Mouse (Mus musculus) retina, embryonic 14.5 days (tissue): ENCODE data around the gene Sema7a.

Source experiments
- DNase-seq: peaks from one replicate; pipeline ENCODE4 v3.0.0-alpha.2; 2015; ENCODE audit warnings: low spot score

The Sema7a gene

DNA sequence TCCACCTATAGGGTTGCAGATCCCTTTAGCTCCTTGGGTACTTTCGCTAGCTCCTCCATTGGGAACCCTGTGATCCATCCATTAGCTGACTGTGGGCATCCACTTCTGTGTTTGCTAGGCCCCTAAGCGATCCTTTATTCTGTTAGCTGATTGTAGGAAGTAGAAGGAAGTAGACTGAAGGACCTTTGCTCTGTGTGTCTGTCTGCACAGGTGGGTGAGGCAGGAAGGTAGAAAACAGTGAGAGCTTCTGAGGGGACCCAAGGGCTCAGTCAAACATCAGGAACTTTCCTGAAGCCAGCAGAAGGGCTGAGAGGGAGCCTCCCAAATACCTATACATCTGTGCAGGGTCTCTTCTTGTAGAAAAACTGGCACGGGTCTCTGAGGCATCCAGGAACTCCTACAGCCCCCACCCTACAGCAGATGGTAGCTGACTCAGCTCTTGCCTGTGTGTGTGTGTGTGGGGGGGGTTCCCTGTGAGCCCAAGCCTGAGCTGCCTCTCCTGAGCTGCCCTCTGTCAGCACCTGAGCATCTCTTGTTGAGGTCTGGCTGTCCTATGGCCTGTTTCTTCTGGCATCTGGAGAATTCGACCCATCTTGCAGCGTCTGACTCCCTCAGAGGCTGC, 35.4 kb downstream of the Sema7a start:
- no peak for DNase-seq

DNA sequence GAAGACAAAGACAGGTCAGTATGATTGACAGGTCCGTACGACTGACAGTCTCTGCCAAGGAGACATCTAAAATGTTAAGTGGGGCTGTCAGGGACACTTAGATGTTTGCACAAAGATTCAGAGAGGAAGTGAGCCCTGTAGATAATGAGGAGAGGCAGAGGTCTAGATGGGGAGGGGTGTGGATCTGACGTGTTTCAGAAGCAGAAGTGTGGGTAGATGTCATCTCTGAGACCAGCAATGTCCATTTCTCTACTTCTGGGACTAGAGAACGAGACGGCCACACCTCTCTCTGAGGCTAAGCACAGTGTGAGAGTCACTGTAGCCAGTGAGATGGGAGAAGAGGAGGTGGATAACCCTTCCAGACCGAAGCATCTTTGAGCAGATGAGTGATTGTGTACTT, 38.1 kb downstream of the Sema7a start:
- DNase-seq: no peak

DNA sequence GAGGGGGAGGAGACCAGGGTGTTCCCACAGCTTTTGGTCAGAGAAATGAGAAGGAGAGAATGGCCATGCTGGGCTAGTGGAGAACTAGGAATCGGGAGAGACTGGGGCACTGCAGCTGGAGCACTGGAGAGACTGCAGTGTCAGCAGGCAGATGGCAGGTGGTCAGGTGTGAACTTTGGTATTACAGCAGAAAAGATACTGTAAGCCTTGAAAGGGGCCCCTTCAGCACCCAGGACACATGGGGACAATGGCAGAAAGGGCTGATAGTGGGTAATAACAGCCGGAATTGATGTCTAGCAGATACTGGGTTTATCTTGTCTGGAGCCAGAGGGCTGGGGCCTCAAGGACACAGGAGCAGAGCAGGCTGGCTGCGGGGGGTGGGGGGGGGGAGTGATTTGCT, 38.9 kb downstream of the Sema7a start:
- DNase-seq: no peak

DNA sequence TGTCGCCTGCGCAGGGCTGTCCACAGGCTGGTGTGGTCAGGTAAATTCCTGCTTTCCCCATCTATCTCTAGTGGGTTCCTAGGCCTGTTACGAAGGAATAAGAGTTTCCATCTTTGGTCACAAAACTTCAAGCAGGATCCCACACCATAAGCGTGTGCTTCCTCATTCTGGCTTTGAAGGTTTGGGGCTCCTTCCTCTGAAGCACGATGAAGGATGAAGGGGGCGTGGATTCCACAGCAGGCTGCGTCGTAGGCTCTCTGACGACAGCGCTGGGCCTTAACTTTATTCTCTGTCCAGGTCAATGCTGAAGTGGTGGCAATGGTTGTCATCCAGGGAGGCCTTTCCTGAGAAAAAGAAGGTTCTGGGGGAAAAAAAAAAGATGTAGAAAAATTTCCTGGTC, 40.7 kb downstream of the Sema7a start:
- no peak for DNase-seq

DNA sequence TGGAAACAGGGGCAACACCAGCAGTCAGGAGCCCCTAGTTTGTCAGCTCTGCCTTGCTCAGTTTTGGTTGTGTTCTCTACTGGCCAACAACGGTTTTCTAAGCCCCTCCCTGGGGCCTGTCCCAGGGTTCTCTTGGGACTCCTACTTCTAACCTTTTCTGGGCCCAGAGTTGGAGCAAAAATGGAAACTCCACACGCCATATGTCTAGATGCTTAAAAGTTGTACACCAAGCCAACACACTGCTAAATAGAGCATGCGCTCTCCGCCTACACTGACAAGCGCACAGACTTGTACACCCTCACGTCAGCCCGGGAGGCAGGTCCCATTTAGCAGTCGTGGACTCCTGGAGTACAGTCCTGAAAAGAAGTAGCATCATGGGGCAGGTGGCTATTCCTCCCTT, 45.4 kb downstream of the Sema7a start:
- no peak for DNase-seq

DNA sequence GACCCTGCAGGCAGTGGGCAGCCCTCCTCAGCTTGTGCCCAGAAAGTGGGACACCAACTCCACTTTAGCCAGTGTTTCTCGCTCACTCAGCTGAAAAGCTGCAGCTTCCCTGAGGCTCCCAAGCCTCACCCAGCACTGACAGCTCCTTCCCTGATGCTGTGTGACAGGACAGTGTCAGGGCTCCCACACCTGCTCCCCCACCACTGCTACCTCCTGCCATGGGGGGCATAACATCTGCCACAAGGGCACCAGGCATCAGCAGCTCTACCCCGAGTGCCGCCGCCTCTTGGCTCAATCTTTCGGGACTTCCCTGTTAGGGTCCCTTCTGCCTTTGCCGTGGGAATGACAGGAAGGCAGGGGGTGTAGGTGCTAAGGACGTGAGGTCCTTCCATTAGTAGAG, 46.4 kb downstream of the Sema7a start:
- no peak for DNase-seq

DNA sequence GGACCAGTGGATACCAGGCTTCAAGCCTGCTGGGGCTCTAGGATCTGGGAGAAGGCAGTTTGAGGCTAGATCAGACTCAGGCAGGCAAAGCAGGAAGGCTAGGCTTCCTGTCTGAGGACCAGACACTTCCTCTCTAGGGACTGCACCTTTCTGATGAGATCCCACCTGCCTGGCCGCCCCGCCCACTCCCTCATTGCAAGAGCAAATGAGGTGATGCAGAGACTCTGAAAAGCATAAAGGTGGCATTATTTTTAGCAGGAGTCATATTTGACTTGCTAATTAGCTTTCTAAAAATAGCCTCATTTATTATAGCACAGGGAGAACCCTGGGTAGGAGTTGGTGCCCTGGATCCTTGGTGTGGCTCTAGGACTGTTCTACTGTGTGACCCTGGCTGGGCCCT, 48.2 kb downstream of the Sema7a start:
- DNase-seq: no peak

DNA sequence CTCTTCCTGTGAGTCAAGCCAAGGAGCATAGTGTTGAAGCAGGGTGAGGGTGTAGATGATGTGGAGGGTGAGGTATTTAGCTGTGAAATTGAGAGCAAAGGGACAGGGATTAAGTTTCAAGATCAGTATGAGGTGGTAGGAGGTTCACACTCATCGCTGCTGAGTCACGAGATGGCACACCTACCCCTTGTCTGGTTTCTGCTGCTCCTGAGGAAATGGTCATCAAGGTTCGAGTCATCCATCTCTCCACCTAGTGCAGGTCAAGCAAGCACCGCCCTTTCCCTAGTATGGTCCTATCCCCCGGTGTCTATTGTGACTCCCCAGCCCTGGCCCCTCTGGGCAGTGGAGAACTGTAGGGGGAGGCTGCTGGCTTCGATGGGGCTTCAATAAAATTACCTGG, 49.4 kb downstream of the Sema7a start:
- DNase-seq: no peak

DNA sequence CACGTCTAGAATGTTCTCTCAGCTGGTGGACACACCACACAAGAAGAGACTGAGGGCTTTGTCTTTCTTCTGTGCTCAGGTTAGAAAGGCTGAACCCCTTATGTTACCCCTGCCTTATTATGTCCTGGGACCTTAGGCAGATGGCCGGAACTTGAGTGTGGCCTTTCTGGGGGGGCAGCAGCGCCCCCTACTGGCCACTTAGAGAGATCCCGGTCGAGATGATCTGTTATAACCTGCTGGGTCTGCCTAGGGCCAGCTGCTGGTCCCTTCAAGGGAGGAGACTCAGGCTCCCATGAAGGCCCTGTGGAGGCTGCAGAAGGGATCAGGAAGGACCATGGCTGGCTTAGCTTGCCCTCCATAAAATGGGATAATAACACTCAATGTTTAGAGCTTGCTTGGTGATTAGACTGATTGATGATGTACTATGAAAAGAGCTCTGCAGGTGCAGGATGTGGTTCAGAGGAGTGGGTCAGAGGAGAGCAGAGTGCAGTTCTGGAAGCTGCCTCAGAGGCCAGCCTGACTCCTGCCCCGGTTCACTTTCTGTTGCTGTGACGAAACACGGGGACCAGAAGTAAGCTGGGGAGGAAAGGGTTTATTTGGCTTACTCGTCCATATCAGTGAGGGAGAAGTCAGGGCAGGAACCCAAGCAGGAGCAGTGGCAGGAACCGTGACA, 50.7 kb downstream of the Sema7a start:
- DNase-seq: peak; percentile 83

DNA sequence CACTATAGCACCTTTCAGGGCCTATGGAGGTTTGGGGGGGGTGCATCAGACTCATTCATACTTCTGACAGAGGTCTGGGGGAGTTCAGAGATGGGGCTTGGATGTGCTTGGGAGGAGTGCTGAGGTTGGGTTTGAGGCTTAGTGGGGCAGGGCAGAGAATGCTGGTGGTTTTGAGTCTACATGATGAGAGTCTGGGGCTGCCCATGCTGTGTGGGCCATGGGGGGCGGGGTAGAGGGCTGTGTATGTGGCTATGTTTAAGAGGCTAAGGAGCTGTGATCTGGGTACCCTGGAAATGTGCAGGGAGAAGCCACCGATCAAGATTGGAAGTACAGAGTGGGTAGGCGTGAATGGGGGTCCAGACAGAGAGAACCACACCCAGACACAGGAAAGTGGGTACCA, 52.1 kb downstream of the Sema7a start:
- no peak for DNase-seq

DNA sequence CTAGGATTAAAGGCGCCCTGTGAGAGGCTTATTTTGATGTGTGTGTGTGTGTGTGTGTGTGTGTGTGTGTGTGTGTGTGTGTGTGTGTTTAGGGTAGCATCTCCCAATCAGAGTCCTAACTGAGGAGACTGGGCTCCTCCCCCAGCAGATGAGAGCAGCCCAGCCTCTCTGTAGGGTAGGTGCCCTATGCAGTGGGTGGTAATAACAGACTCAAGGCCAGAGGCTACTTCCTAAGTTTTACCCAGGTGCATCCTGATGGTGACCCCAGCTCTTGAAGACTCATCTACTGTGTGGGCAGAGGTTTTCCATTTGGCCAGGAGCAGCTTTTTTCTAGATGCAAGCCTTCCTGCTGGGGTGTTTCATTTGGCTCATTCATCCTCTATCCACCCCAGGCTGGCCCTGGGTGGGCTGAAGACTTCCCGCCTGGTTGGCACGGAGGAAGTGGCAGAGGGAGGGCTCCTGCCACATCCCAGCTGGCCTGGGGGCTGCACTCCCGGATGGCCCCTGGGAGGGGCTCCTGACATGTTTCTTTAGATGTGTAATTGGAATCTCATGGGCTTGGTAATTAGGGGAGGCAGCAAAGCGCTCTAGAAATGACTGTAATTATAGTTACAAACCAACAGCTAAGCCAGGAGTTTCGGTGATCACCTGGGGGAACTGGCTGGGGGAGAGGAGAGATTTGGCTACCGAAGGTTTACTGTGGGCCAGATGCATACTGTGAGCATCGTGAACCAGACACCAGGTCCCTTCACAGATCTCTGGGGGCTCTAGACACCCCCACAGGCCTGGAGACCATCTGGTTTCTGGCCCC, 53.1 kb downstream of the Sema7a start:
- DNase-seq: no peak

DNA sequence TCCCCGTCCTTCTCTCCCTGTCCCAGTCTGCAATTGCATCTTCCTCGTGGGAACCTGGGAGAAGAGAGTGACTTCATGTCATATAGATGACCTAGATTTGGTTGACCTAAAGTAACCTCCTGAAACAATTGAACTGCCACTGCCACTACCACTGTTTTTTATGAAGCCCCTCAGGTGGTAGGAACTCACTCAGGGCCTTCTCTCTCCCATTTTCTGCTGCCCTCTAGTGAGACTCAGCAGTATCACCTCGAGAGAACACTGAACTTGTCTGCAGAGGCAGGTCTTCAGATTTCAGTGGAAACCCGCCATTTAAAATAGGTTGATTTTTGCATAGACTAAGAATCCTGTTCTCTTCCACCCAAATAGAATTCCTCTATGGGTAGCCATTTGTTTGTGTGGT, 55.4 kb downstream of the Sema7a start:
- DNase-seq: peak; percentile 72

DNA sequence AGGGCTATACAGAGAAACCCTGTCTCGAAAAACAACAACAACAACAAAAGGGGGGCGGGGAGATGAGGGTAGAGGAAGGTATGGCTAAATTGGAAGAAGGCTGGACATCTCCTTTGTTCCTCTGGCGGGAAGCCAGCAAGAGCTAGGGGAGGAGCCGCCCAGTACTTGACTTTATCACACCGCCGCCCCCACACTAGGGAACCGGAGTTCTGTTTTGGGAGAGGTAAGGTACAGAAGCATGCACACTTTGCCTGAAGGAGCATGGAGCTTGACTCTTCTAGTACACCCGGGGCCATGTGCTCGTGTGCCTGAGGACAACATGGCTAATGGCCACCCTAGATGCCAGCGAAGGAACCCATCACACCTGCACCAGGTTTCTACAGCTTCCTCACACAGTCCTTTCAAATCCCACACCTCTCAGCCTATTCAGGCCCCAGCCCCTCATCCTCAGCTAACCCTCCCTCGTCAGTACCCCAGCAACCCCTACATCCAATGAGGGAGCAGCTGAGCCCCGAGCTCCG, 57.7 kb downstream of the Sema7a start:
- no peak for DNase-seq

DNA sequence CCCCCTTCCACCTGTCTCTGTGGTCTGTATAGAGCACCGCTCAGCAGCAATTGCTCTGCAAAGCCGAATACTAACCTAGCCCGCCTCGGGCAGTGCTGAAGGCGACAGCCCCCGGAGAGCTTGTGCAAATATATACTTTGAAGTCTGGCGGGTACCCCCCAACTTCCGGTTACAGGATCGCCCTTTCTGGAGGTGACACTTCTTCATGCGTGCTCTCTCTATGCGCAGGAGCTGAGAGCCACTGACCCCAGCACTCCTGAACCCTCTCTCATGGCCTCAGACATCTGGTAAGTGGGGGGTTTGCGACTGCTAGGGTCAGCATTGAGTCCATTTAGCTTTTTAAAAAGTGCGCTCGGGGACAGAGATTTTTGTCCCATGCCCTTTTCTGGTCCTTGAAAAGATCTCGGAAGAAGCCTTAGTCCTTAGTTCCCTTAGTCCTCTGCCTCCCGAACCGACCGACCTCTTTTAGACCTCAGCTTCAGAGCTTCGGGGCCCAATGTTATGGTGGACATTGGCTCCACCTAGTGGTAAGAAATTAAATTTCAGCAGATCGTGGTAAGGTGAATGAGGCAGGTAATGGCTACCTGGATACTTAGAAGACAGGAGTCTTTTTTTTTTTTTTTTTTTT, 58.2 kb downstream of the Sema7a start:
- DNase-seq: peak; percentile 90

DNA sequence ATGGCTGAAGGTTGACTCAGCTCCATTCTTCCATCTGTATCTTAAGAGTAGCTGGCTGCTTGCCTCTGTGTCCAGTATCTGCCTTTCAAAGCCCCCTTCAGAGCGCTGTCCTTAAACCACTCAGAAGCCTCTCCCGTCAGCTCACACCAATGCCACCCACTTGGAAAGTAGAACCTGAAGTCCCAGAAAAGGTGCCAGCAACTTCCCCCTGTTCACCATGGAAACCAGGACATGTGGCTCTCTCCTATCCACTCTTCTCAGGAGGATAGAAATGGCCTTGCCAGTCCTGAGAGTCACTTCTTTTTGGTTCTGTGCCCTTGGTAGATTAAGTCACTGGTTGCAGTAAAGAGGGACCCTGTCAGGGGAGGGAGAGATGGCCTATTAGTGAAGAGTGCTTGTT, 58.8 kb downstream of the Sema7a start:
- DNase-seq: no peak

DNA sequence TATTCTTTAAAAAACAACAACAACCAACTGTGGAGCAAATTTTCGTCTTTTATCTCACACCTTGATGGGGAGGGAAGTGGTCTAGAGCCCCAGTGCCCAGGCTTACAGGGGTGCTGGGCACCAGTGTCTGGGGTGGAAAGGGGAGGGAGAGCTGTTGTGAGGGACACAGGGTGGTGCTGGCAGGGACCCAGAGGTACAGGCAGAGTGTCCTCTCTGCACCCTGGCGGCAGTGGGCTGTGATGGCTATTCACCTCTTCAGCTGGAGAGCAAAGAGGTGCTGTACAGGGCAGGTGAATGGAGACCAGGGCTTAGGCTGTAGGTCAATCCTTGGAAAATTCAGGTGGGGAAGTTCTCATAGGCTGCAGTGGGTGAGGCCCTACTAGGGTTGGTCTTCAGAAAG, 59.8 kb downstream of the Sema7a start:
- no peak for DNase-seq

DNA sequence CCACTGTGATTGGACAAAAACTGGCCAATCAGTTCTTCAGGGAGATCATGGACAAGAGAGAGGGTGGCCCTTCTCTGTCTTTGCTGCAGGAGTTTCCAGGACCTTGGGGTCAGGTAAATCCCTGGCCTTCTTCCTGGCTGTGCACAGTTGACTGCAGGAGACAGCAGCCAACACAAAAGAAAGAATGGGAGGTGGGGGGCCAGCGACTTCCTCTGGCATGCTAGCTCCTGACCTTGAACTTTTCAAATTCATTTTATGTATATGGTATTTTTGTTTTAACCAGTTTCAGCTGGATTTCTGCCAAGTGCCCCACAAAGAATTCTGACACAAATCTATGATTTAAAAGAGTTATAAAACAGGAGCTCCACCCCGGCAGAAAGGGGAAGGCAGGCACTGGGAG, 63.4 kb downstream of the Sema7a start:
- no peak for DNase-seq

DNA sequence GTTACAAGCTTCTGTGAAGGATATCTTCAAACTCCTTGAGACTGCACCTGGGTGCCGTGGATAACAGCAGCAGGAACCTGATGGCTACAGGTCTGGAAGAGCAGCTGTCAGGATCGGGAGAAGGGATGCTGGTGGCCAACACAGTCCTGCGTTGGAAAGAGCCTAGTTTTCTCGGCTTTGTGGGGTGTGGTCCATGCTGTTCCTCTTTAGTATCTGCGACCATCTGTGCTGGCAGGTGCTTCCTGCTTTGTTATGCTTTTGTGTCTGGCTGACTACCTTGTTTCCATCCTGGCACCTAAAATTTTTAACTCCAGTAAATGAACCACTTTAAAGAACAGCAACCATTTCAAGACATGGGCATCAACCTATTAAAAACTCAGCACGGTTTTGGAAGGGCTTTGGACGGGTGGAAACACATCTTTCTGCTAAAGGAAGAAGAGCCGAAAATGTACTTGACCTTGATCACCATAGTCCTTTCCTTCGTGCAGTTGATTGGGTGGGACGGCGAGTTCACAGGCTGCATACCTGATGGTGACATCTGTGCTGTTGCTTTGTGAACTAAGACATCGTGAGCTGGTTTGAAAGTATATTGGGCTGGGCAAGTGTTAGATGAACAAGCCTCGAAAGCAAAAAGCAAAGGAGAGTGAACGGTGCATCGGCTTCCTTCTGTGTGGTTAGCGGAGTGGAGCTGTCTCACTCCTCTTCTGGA, 66.0 kb downstream of the Sema7a start, which contains the start of gene Cyp11a1:
Cyp11a1 (plus strand) TSS at position 659 of the 709 bp plus-strand sequence.
- DNase-seq: no peak

DNA sequence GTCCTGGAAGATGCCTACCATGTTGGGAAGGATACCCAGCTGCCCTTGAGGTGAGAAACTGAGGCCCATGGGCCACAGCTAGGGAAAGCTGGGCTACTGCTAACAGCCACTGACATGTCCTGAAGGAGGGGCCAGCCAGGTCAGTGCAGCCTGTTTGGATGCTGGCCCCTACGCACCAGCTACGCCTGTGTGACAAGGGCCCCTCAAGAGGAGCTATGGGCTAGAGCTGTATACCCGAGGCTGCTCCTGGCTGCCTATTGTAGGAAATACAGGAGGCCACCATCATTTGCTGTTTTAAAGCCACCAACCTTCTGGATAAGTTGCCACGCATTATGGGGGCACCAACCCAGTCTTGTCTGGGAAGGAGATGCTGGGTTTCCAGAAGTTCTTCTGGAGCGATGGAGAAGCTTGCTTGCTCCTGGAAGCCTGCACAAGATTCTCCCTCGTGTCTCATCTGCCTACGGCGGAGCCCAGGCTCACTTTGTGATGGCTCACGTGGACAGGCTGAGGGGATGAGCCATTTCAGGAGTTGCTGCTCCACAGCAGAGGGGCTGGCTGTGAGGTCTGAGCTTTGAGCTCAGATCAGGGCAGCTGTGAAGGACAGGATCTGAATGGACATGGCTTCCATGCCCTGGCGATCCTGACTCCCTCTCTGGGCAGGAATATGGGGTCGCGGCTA, 68.6 kb downstream of the Sema7a start:
- no peak for DNase-seq

DNA sequence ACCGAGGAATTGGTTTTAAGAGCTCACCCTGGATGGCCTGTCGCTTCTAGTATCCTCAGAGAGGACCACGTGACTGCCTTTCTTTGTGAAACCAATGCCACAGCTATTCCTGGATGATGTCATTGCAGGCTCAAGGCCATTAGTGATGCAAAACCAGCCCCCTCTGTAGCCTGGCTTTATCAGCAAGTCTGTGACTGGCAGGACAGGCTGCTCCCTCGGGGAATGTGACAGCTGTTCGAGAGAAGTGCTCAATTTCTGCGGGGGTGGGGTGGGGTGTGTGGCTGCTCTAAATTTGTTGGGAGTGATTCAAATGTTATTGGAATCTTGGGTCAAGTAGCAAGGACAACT, 69.1 kb downstream of the Sema7a start:
- peak; percentile 87 for DNase-seq

DNA sequence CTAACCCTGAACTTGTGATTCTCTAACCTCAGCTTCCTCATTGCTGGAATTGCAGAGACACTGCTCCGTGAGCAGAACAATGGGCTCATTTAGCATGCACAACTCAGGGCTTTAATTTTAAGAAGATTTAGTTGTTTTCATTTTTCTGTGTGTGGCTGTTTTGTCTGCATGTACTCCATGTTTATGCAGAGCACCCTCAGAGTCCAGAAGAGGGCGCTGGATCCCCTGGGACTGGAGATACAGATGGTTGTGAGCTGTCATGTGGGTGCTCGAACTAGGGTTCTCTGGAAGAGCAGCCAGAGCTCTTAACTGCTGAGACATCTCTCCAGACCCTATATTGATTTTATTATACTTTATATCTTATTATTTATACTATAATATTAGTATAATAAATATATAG, 69.7 kb downstream of the Sema7a start:
- no peak for DNase-seq
